Mouse (Mus musculus): ENCODE measurements around the gene Cyp2d10. TPM values are rescaled to one million over a fixed set of nuclear protein-coding genes. Genes with fewer than 3 reads are reported as not detected.
A peak's percentile ranks its signal among the peaks of the same experiment; 100 is the strongest.
"Not testable (repeated sequence)": the region's sequence is repeated elsewhere in the genome, so short reads cannot be mapped to it uniquely, and the experiment has no call there.

Gene Cyp2d10
- polyA plus RNA-seq, 1 experiment: 0.64 TPM

GRCm38 (mm10) chr15:82364561-82364960 is 42.4 kb downstream of the Cyp2d10 start:
- 7% methylated on average over 7 of the region's 9 CpGs for WGBS
- not testable (repeated sequence) for DNase-seq (ENCODE audit: low read depth, low spot score)

- 74% methylated on average over 11 of the region's 12 CpGs for WGBS
- DNase-seq (ENCODE audit: low read depth, low spot score): not testable (repeated sequence)
Observed at GRCm38 (mm10) chr15:82363801-82364200, 43.2 kb downstream of the Cyp2d10 start.

GRCm38 (mm10) chr15:82362234-82362633 is 44.8 kb downstream of the Cyp2d10 start:
- no peak for DNase-seq (ENCODE audit: low read depth, low spot score)

GRCm38 (mm10) chr15:82361459-82362018 is 45.5 kb downstream of the Cyp2d10 start:
- no peak for DNase-seq (ENCODE audit: low read depth, low spot score)
- 41% methylated on average over 11 of the region's 11 CpGs for WGBS

More at GRCm38 (mm10) chr15:82362234-82362633, 44.8 kb downstream of the Cyp2d10 start:
- 90% methylated on average over 4 of the region's 4 CpGs for WGBS

- no peak for DNase-seq (ENCODE audit: low read depth, low spot score)
- WGBS: 61% methylated on average over 22 of the region's 22 CpGs
Observed at GRCm38 (mm10) chr15:82358431-82359260, 48.3 kb downstream of the Cyp2d10 start.

- DNase-seq (ENCODE audit: low read depth, low spot score): peak; percentile 88
Observed at GRCm38 (mm10) chr15:82354126-82354945, 52.7 kb downstream of the Cyp2d10 start, which contains the start of gene Ndufa6. Gene Ndufa6, minus strand, starts transcription at chr15:82354322.

GRCm38 (mm10) chr15:82353745-82354113 is 53.3 kb downstream of the Cyp2d10 start:
- DNase-seq (ENCODE audit: low read depth, low spot score): no peak
- WGBS: under 1% methylated on average over 23 of the region's 23 CpGs

More at GRCm38 (mm10) chr15:82354126-82354945, 52.7 kb downstream of the Cyp2d10 start, which contains the start of gene Ndufa6:
- 1% methylated on average over 57 of the region's 57 CpGs for WGBS

- 6% methylated on average over 14 of the region's 14 CpGs for WGBS
- no peak for DNase-seq (ENCODE audit: low read depth, low spot score)
Observed at GRCm38 (mm10) chr15:82353078-82353744, 53.8 kb downstream of the Cyp2d10 start.

Other genes starting within 250 kb of the Cyp2d10 start
- 1.0 and 1.7 TPM in 2 replicates for gene Shisa8, start 194.4 kb downstream of the Cyp2d10 start, polyA plus RNA-seq (2012; rRNA removed)
- gene Tnfrsf13c, start 182.8 kb downstream of the Cyp2d10 start, polyA plus RNA-seq (2012; rRNA removed): 10.2 and 12.1 TPM in 2 replicates
- gene Cenpm, start 162.4 kb downstream of the Cyp2d10 start, polyA plus RNA-seq (2012; rRNA removed): 17.1 and 21.4 TPM in 2 replicates
- gene 1500009C09Rik, start 154.8 kb downstream of the Cyp2d10 start, polyA plus RNA-seq (2012; rRNA removed): 0.21 and 0.22 TPM in 2 replicates
- 0.38 and 0.55 TPM in 2 replicates for gene Sept3, start 132.3 kb downstream of the Cyp2d10 start, polyA plus RNA-seq (2012; rRNA removed)
- 0.11 TPM in 1 of 2 replicates, not detected in the other for gene Wbp2nl, start 108.2 kb downstream of the Cyp2d10 start, polyA plus RNA-seq (2012; rRNA removed)
- 137 and 148 TPM in 2 replicates for gene Naga, start 68.3 kb downstream of the Cyp2d10 start, polyA plus RNA-seq (2012; rRNA removed)
- gene Pheta2, start 68.3 kb downstream of the Cyp2d10 start, polyA plus RNA-seq (2012; rRNA removed): 0.52 and 0.78 TPM in 2 replicates
- gene Smdt1, start 68.2 kb downstream of the Cyp2d10 start, polyA plus RNA-seq (2012; rRNA removed): 372 and 378 TPM in 2 replicates
- gene Ndufa6, start 52.9 kb downstream of the Cyp2d10 start, polyA plus RNA-seq (2012; rRNA removed): 282 and 435 TPM in 2 replicates
- gene Cyp2d22, start 26.9 kb downstream of the Cyp2d10 start, polyA plus RNA-seq (2012; rRNA removed): 22.4 and 44.0 TPM in 2 replicates
- gene Cyp2d11, start 13.2 kb downstream of the Cyp2d10 start, polyA plus RNA-seq (2012; rRNA removed): not detected in 2 replicates
- gene Cyp2d9, start 26.2 kb upstream of the Cyp2d10 start, polyA plus RNA-seq (2012; rRNA removed): 0.12 TPM in 1 of 2 replicates, not detected in the other
- gene Cyp2d12, start 147.9 kb upstream of the Cyp2d10 start, polyA plus RNA-seq (2012; rRNA removed): 0.10 and 0.61 TPM in 2 replicates
- gene Cyp2d34, start 213.8 kb upstream of the Cyp2d10 start, polyA plus RNA-seq (2012; rRNA removed): 0.33 TPM in 1 of 2 replicates, not detected in the other

Measured in large intestine, adult 2 months (tissue).